Mouse (Mus musculus): ENCODE measurements around the gene Lrrc45.
"Not testable (repeated sequence)": the region's sequence is repeated elsewhere in the genome, so short reads cannot be mapped to it uniquely, and the experiment has no call there.

Gene Lrrc45

DNA sequence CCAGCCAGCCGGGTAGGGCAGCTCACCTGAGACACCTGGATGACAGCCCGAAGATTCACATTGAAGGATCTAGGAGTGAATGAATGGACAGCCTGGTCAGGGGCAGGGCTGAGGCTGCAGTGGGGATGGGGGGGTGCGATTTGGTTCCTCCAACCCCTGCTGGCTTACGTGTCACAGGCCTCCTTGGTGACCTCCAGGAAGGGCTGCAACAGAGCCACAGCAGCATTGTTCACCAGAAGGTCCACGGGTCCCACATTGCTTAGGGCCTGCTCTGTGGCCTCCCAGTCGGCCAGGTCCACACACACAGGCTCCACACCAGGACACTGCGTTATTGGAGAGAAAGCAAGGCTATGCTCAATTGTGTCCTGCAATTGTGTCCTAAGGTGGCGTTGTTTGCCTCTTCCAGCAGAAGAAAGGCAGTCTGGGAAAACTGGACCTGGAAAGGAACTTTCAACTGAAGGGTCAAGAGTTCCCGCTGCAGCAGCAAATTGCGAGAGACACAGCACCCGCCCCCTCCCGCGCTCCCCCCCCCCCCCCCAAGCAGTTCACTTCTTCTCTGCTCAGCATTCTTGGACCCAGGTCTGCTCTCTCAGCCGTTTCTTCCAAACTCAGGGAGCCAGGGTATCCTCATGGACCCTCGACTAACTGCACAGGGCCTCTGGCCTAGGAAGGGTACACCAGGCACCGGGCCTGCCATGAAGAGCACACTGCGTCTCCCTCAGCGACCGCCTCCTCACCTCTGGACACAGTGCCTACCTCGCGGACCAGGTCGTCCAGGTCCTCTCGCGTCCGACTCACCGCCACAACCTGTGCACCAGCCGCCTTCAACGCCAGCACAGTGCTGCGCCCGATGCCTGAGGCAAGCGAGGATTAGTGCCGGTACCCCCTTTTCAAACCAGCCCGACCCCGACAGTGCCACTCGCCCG is 12.8 kb downstream of the Lrrc45 start:
- DNase-seq (ENCODE audit: low read depth), result no peak

DNA sequence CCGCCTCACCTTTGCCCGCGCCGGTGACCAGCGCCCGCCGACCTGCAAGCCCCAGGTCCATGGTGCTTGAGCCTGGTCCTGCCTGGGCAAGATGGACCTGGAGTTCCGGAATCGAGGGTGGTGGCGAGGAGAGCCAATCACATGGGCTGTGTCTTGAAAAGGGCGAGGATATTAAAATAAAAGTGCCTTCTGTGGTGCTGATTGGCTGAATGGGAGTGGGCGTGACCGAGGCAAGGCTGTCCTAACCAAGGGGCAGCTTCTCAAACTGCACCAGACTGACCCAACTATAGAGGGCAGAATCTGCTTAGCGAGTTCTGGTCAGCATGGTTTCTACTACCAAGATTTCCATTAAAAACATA is 13.4 kb downstream of the Lrrc45 start, which contains the start of gene Dcxr:
Dcxr (minus strand) TSS at position 113 of the 359 bp plus-strand sequence.
- DNase-seq (ENCODE audit: low read depth), result peak; percentile 98

DNA sequence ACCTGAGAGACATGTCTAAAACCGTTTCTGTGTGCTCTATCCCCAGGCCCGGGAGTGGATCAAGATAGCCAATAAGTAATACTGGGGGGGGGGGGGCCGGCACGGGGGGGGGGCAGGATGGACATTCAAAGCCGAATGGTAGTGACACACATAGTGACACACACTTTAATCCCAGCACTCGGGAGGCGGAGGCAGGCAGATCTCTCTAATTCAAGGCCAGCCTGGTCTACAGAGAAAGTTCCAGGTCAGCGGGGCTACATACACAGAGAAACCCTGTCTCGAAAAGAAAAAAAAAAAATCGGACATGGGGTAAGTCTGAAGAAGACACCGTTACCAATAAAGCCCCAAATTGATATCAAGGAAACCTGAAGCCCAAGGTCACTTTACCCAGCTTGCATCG is 13.8 kb downstream of the Lrrc45 start:
- no peak for DNase-seq (ENCODE audit: low read depth)

DNA sequence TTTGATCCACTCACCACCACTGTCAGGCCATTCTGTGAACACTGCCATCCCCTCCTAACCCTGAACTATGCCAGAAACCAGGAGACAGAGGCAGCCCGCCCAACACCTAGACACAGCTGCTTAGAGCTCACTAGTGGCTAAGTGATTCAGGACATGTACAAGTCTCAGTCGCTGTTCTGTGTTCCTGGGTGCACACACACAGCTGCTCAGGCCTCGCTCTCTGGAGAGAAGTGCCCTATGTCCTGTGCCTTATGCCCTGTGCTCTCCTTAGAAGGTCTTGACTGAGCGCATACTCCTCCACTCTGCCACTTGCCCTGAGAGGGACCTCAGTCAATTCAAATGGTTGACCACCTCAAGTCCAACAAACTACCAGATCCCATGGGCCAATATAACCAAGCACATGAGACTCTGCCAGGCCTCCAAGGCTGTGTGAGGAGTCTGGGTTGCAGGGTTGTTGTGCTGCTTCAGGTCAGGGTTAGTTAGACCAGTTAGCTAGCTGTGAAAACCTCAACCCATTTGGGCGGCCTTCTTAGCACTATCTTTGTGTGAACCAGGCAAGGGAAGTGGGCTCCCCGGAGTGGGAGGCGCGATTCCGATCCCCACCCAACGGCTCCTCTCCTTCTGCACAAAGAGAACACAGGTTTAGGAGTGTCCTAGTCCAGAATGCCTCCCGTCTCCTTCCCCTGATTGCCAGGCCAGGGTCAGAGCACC is 15.0 kb downstream of the Lrrc45 start:
- DNase-seq (ENCODE audit: low read depth), result no peak

- peak; percentile 52 for DNase-seq (ENCODE audit: low read depth)
Measured at GRCm38 (mm10) chr11:120729432-120730050, 15.8 kb downstream of the Lrrc45 start.

DNA sequence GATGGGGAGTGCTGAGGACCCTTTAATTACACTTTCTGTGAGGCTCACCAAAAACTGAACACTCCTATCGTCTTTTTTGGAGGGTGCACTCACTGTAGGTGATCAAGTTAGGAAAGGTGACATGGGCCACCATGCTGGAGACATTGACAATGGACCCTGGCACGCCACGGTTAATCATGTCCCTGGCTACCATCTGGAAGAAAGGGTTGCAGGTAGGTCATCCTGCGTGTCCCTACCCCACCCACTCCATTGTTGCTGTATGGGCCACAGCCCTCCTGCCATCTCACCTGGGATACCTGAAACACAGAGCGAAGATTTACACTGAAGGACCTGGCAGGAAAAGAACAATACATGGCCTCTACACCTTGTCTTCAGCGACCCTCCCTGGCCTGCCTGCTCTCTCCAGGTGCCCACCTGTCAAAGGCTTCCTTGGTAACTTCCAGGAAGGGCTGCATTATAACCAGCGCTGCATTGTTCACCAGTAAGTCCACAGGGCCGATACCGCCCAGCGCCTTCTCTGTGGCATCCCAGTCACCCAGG is 16.7 kb downstream of the Lrrc45 start:
- no peak for DNase-seq (ENCODE audit: low read depth)

DNA sequence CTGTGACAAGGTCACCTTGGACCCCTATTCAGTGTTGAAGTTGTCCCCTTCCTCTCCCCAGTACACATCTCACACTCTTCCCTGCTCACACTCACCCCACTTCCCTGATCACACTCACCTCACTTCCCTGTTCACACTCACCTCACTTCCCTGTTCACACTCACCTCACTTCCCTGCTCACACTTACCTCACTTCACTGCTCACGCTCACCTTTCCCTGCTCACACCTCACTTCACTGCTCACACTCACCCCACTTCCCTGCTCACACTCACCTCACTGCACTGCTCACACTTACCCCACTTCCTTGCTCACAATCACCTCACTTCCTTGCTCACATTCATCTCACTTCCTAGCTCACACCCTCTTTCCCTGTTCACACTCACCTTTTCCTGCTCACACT is 17.7 kb downstream of the Lrrc45 start:
- DNase-seq (ENCODE audit: low read depth), result no peak

- DNase-seq (ENCODE audit: low read depth), result peak; percentile 39
Measured at GRCm38 (mm10) chr11:120731858-120732680, 18.3 kb downstream of the Lrrc45 start, which contains the start of gene Cbr2. Cbr2 (minus strand) TSS chr11:120732114.

DNA sequence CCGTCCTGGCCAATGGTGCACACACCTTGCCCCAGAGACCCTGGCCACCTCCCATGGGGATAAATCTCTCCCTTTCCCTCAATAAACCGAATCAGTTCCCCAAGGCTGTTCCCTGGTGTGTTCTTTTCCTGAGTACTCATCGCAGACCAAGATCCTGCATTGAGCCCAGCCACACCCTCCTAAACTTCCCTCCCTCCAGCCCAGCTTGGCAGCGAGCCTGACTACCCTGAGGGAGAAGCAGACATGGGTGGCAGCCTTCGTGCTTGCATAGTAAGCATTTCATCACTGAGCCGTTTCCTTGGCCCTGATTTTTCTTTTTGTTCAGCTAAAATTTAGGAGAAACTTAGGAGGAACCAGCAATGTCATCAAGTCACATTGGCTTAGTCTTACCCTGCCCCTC is 19.8 kb downstream of the Lrrc45 start:
- DNase-seq (ENCODE audit: low read depth), result no peak

GRCm38 (mm10) chr11:120736424-120736823 is 22.7 kb downstream of the Lrrc45 start:
- no peak for DNase-seq (ENCODE audit: low read depth)

DNA sequence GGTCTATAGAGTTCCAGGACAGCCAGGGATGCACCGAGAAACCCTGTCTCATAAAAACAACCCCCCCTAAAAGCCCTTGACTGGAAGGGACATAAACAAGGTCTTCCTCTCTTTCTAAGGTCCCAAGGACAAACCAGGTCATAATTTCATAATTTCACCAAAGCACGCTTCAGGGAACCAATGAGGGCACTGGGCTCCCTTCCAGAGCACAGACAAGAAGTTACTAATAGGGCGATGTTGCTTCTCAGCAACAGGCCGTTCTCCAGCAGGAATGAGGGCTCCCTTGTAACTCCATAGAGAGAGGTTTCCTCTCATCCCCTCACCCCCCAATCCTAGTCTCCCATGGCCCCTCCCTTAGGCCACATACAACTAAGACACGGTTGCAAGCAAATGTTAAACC is 27.3 kb downstream of the Lrrc45 start:
- no peak for DNase-seq (ENCODE audit: low read depth)

- DNase-seq (ENCODE audit: low read depth), result no peak
Measured at GRCm38 (mm10) chr11:120744121-120744701, 30.5 kb downstream of the Lrrc45 start.

DNA sequence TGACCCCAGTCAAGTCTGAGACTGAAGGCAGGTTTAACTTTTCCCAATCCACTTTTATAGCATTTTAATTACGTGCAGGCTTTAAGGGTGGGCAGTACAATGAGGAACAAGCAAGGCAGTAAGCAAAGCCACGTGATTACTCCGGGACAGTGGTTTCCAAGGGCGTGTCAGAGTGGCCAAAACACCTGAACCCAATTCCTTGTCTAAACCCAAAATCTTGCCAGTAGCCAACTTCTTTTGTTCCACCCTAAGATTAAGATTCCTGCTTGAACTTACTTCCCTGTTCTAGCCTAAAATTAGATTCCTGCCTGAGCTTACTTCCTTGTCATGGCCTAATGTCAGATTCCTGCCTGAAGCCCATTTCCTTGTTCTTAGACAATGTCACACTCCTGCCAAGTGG is 34.2 kb downstream of the Lrrc45 start:
- DNase-seq (ENCODE audit: low read depth), result no peak

DNA sequence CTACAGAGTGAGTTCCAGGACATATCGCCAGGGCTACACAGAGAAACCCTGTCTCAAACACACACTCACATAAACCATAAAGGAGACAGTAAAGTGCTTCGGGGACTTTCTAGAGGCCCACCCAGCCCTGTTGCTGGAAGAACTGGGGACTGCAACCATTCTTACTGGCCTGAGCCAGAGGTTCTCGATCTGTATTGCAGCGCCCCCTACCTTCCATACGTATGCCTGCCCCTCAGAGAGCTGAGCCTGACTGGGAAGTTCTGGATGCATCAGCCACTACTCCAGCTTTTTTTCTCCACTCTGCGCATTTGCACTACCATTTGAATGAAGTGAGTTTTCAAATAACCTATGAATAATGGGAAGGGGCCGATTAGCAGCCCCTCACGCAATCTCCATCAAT is 35.7 kb downstream of the Lrrc45 start:
- DNase-seq (ENCODE audit: low read depth), result peak; percentile 75

- no peak for DNase-seq (ENCODE audit: low read depth)
Measured at GRCm38 (mm10) chr11:120751606-120752005, 37.9 kb downstream of the Lrrc45 start.

DNA sequence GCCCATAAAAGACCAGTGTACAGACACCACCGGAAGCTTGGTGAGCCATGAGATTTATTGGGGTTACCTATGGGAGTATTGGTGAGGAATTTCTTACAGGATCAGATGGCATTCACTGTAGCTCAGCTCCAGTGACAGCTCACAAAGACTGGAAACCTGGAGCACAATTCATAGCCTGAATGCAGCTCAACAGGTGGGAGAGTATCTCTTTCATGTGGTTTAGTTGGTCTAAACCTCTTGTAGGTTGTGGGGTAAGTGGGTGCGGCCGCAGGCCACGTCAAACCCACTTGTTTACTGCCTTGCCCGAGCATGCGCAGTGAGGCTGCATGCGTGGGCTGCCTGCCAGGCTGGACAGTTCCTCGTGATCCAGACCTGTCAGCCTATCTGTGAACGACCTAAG is 46.5 kb downstream of the Lrrc45 start:
- DNase-seq (ENCODE audit: low read depth), result no peak

GRCm38 (mm10) chr11:120761811-120762671 is 48.3 kb downstream of the Lrrc45 start:
- no peak for DNase-seq (ENCODE audit: low read depth)

GRCm38 (mm10) chr11:120762672-120763041 is 48.9 kb downstream of the Lrrc45 start, which contains the start of gene Hmga1b:
Hmga1b (plus strand) TSS chr11:120762794.
- not testable (repeated sequence) for DNase-seq (ENCODE audit: low read depth)

DNA sequence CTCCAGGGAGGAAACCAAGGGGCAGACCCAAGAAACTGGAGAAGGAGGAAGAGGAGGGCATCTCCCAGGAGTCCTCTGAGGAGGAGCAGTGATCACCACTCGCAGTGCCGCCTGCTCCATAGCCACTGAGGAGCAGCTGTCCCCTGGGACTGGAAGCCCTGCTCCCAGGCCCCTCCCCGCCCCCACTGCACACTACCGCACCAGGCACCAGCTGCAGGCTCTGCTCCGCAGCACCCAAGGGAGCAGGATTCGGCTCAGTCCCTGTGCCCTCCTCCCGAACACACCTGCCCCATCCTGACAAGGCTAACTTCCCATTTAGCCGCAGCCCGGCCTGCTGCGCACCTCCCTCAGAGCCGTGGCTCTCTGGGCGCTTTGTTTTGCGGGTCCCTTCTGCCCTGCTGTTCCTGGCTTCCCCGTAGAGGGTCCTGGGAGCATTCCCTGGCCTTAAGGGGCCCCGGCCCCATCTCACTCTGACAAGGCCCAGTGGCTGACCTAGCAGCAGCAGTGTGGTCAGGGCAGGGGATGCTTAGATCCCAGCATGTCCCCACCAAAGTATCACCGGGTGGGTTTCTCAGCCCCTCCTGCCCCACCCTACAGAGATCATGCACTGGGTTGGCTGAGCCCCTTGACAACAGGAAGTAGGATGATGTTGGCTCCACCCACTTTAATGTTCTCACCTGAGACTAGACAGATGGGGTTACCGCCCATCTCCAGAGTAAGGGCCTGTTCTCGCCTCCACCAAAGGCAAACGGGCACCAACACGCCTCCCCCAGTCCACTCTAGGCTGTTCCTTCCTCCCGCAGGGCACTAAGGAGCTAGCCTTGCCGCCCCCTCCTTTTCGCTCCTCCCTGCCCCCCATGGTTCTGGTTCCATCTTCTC is 49.6 kb downstream of the Lrrc45 start:
- DNase-seq (ENCODE audit: low read depth), result not testable (repeated sequence)
